Mouse (Mus musculus) megakaryocyte, embryonic 14.5 days (primary cell): ENCODE results near the gene Ank. TPM values are rescaled to one million over a fixed set of nuclear protein-coding genes. Genes with fewer than 3 reads are reported as not detected.
A peak's percentile ranks its signal among the peaks of the same experiment; 100 is the strongest.

ENCODE experiments used
- H3K27me3 ChIP-seq: replicated peaks from 2 replicates; pipeline ENCODE3; 2012; ENCODE audit warnings: inconsistent platforms
- H3K36me3 ChIP-seq: replicated peaks from 2 replicates; pipeline ENCODE3; 2012; ENCODE audit warnings: low read length, inconsistent platforms, mixed read lengths
- H3K4me1 ChIP-seq: 2 replicates; pipeline ENCODE4 v1.6.1; 2012; ENCODE audit warnings: inconsistent platforms
- H3K4me3 ChIP-seq: replicated peaks from 2 replicates; pipeline ENCODE3; 2012; ENCODE audit warnings: moderate library complexity, mild to moderate bottlenecking, inconsistent platforms
- H3K9me3 ChIP-seq: 2 replicates; pipeline ENCODE4 v1.6.1; 2012; ENCODE audit warnings: inconsistent platforms
- FLI1 ChIP-seq: IDR thresholded peaks from 2 replicates; pipeline ENCODE4 v1.6.1; 2012; ENCODE audit warnings: low read length, inconsistent platforms, mixed read lengths
- GATA1 ChIP-seq: IDR thresholded peaks from 3 replicates; pipeline ENCODE4 v1.6.1; 2012; ENCODE audit warnings: mixed read lengths, low read length, inconsistent platforms, borderline replicate concordance
- polyA plus RNA-seq: library from polyadenylated mRNA; stranded (reverse); fragments of >175 nt; gene quantifications from 2 replicates; pipeline ENCODE4 v1.2.3, GENCODE M21; 2012; ENCODE audit warnings: low replicate concordance; ENCODE audit not compliant: insufficient read depth

The Ank gene
- polyA plus RNA-seq, 1 experiment, result 5.0 TPM

GRCm38 (mm10) chr15:27503801-27504730 lies 37.6 kb downstream of the Ank start:
- H3K36me3 ChIP-seq, result no peaks in the 10 kb centered on the region
- H3K27me3 ChIP-seq, result no peaks in the 10 kb centered on the region
- H3K9me3 ChIP-seq, result no peaks in the 10 kb centered on the region
- H3K4me1 ChIP-seq, result peaks cover 51% of the 10 kb centered on the region
- TF ChIP-seq FLI1, result no peak
- no peak for TF ChIP-seq GATA1
- no peak overlapping the region for H3K4me3 ChIP-seq

GRCm38 (mm10) chr15:27506127-27506886 lies 39.8 kb downstream of the Ank start:
- no peaks in the 10 kb centered on the region for H3K9me3 ChIP-seq
- TF ChIP-seq FLI1, result no peak
- no peak for TF ChIP-seq GATA1
- H3K4me3 ChIP-seq, result no peak overlapping the region
- peaks cover 42% of the 10 kb centered on the region for H3K4me1 ChIP-seq
- H3K27me3 ChIP-seq, result no peaks in the 10 kb centered on the region
- no peaks in the 10 kb centered on the region for H3K36me3 ChIP-seq

- Histone ChIP-seq H3K27me3 (no peaks in the 10 kb centered on the region), H3K4me1 (peaks cover 42% of the 10 kb centered on the region), H3K9me3 (no peaks in the 10 kb centered on the region), H3K4me3 (no peak overlapping the region), H3K36me3 (no peaks in the 10 kb centered on the region)
- TF ChIP-seq GATA1 (no peak), FLI1 (no peak)
Measured at GRCm38 (mm10) chr15:27506893-27507596, 40.6 kb downstream of the Ank start.

GRCm38 (mm10) chr15:27508169-27508568 lies 41.7 kb downstream of the Ank start:
- Histone ChIP-seq H3K27me3 (no peaks in the 10 kb centered on the region), H3K4me1 (peaks cover 42% of the 10 kb centered on the region), H3K9me3 (no peaks in the 10 kb centered on the region), H3K36me3 (no peaks in the 10 kb centered on the region), H3K4me3 (no peak overlapping the region)
- TF ChIP-seq FLI1, result no peak
- no peak for TF ChIP-seq GATA1

- H3K4me1 ChIP-seq, result peaks cover 34% of the 10 kb centered on the region
- no peaks in the 10 kb centered on the region for H3K36me3 ChIP-seq
- TF ChIP-seq FLI1, result no peak
- no peak for TF ChIP-seq GATA1
- H3K27me3 ChIP-seq, result no peaks in the 10 kb centered on the region
- H3K4me3 ChIP-seq, result no peak overlapping the region
- H3K9me3 ChIP-seq, result no peaks in the 10 kb centered on the region
Measured at GRCm38 (mm10) chr15:27508982-27509381, 42.5 kb downstream of the Ank start.

- peaks cover 62% of the 10 kb centered on the region for H3K4me1 ChIP-seq
- H3K9me3 ChIP-seq, result no peaks in the 10 kb centered on the region
- no peak overlapping the region for H3K4me3 ChIP-seq
- peaks cover 2% of the 10 kb centered on the region for H3K27me3 ChIP-seq
- TF ChIP-seq GATA1 (no peak), FLI1 (no peak)
- H3K36me3 ChIP-seq, result no peaks in the 10 kb centered on the region
Measured at GRCm38 (mm10) chr15:27516927-27517326, 50.5 kb downstream of the Ank start.

- peaks cover 73% of the 10 kb centered on the region for H3K4me1 ChIP-seq
- H3K9me3 ChIP-seq, result no peaks in the 10 kb centered on the region
- TF ChIP-seq GATA1 (no peak), FLI1 (no peak)
- H3K27me3 ChIP-seq, result peaks cover 2% of the 10 kb centered on the region
- no peaks in the 10 kb centered on the region for H3K36me3 ChIP-seq
- H3K4me3 ChIP-seq, result peak overlapping the region; percentile 80
Measured at GRCm38 (mm10) chr15:27518026-27518425, 51.5 kb downstream of the Ank start.

- Histone ChIP-seq H3K4me3 (no peak overlapping the region), H3K27me3 (peaks cover 2% of the 10 kb centered on the region), H3K4me1 (peaks cover 75% of the 10 kb centered on the region), H3K36me3 (no peaks in the 10 kb centered on the region), H3K9me3 (no peaks in the 10 kb centered on the region)
- no peak for TF ChIP-seq GATA1
Measured at GRCm38 (mm10) chr15:27519857-27520256, 53.4 kb downstream of the Ank start.

GRCm38 (mm10) chr15:27525233-27526005 lies 58.9 kb downstream of the Ank start:
- Histone ChIP-seq H3K27me3 (peaks cover 3% of the 10 kb centered on the region), H3K36me3 (no peaks in the 10 kb centered on the region), H3K9me3 (no peaks in the 10 kb centered on the region), H3K4me3 (no peak overlapping the region), H3K4me1 (peaks cover 41% of the 10 kb centered on the region)
- TF ChIP-seq GATA1, result no peak
- no peak for TF ChIP-seq FLI1
